Mouse (Mus musculus): Measurements from ENCODE around the gene Mrps6. TPM values are rescaled to one million over a fixed set of nuclear protein-coding genes. Genes with fewer than 3 reads are reported as not detected.

Mrps6 gene
- polyA plus RNA-seq, 1 experiment: 129 TPM

DNA sequence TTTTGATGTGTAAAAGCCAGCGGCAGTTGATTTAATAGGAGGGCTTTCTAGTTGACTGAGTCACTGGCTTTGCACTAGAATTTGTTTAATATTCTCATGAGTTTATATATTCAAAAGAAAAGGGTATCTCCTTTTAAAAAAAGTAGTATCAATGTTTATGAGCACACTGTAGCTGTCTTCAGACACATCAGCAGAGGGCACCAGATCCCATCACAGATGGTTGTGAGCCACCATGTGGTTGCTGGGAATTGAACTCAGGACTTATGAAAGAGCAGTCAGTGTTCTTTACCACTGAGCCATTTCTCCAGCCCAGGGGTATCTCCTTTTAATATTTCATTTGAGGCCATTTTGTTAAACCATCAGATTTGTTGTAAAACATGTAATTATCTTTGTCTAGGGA lies 4.8 kb downstream of the Mrps6 start:
- 82% methylated on average over 1 of the region's 1 CpGs for WGBS
- H3K27ac ChIP-seq (ENCODE audit: insufficient read depth, low read depth, low read length): peak overlapping the region; percentile 51; the same call in 1 of the 2 replicates
- H3K36me3 ChIP-seq (ENCODE audit: control insufficient read depth, insufficient read depth, low read length): peaks cover 7% of the 10 kb centered on the region

GRCm38 (mm10) chr16:92064801-92065200 lies 6.7 kb downstream of the Mrps6 start:
- 75% methylated on average over 2 of the region's 2 CpGs for whole genome bisulfite sequencing
- Histone ChIP-seq H3K36me3 (ENCODE audit: control insufficient read depth, insufficient read depth, low read length) (peaks cover 7% of the 10 kb centered on the region), H3K27me3 (replicated peaks; ENCODE audit: control insufficient read depth, insufficient read depth, low read length) (no peaks in the 10 kb centered on the region)

More for the DNA sequence above, 4.8 kb downstream of the Mrps6 start:
- DNase-seq: no peak
- Histone ChIP-seq H3K4me1 (ENCODE audit: control insufficient read depth, insufficient read depth, low read length) (peaks cover 10% of the 10 kb centered on the region; the same call in 1 of the 2 replicates), H3K4me3 (ENCODE audit: insufficient read depth, low read depth, low read length) (peak overlapping the region; percentile 54), H3K27me3 (replicated peaks; ENCODE audit: control insufficient read depth, insufficient read depth, low read length) (no peaks in the 10 kb centered on the region)
- no peak for TF ChIP-seq POLR2A (IDR thresholded peaks at IDR 0.05; ENCODE audit: low read depth, low read length)
- TF ChIP-seq CTCF (conservative IDR thresholded peaks at IDR 0.05; ENCODE audit: insufficient read depth, insufficient read length, low read depth, low read length): 0 out of 2 replicates have a peak, but pooled peaks have one; percentile 3

DNA sequence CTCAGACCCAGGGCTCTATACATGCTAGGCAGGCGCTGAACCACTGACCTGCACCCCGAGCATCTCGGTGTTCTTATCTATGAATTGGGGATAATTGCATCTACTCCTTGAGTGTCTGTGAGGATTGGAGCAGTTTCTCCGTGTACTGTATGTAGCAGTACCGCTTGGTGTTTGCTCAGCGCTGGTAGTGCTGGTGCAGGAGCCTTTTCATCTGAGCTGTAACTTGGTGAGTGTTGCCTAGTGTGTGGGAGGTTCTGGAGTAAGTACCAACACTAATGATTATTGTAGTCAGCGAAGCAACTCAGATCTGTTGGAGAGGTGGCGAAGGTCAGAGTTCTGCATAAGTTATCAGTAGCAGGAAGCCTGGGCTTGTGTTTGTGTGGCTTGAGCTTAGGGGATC lies 12.3 kb downstream of the Mrps6 start:
- no peak for DNase-seq
- TF ChIP-seq CTCF (conservative IDR thresholded peaks at IDR 0.05; ENCODE audit: insufficient read depth, insufficient read length, low read depth, low read length) (no peak), POLR2A (IDR thresholded peaks at IDR 0.05; ENCODE audit: low read depth, low read length) (no peak)
- peaks cover 7% of the 10 kb centered on the region for H3K36me3 ChIP-seq (ENCODE audit: control insufficient read depth, insufficient read depth, low read length)
- H3K4me3 ChIP-seq (ENCODE audit: insufficient read depth, low read depth, low read length): no peak overlapping the region
- no peaks in the 10 kb centered on the region for H3K27me3 ChIP-seq (replicated peaks; ENCODE audit: control insufficient read depth, insufficient read depth, low read length)
- no peak overlapping the region for H3K27ac ChIP-seq (ENCODE audit: insufficient read depth, low read depth, low read length)
- WGBS: 77% methylated on average over 8 of the region's 8 CpGs
- peaks cover 12% of the 10 kb centered on the region; the same call in 1 of the 2 replicates for H3K4me1 ChIP-seq (ENCODE audit: control insufficient read depth, insufficient read depth, low read length)

More at GRCm38 (mm10) chr16:92064801-92065200, 6.7 kb downstream of the Mrps6 start:
- no peak for DNase-seq
- TF ChIP-seq CTCF (conservative IDR thresholded peaks at IDR 0.05; ENCODE audit: insufficient read depth, insufficient read length, low read depth, low read length): no peak
- TF ChIP-seq POLR2A (IDR thresholded peaks at IDR 0.05; ENCODE audit: low read depth, low read length): no peak
- H3K27ac ChIP-seq (ENCODE audit: insufficient read depth, low read depth, low read length): no peak overlapping the region
- peaks cover 19% of the 10 kb centered on the region; the same call in 1 of the 2 replicates for H3K4me1 ChIP-seq (ENCODE audit: control insufficient read depth, insufficient read depth, low read length)
- peak overlapping the region; percentile 46 for H3K4me3 ChIP-seq (ENCODE audit: insufficient read depth, low read depth, low read length)

DNA sequence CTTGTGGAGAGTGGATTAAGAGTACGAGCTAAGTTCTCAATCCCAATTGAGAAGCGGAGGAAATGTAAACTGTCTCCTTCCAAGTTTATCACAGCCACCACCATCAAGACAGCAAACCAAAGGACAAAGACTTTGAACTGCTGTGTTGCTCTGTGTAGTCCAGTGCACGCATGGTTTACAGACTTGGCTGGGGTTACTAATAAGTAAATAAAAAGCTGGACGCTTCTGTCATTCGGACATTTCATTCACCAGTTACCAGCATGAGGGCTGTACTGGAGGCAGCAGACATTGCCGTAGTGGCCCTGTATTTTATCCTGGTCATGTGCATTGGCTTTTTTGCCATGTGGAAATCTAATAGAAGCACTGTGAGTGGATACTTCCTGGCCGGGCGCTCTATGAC lies 18.7 kb downstream of the Mrps6 start:
- Histone ChIP-seq H3K4me1 (ENCODE audit: control insufficient read depth, insufficient read depth, low read length) (peaks cover 4% of the 10 kb centered on the region; the same call in 1 of the 2 replicates), H3K36me3 (ENCODE audit: control insufficient read depth, insufficient read depth, low read length) (peaks cover 7% of the 10 kb centered on the region), H3K27ac (ENCODE audit: insufficient read depth, low read depth, low read length) (no peak overlapping the region), H3K27me3 (replicated peaks; ENCODE audit: control insufficient read depth, insufficient read depth, low read length) (no peaks in the 10 kb centered on the region), H3K4me3 (ENCODE audit: insufficient read depth, low read depth, low read length) (no peak overlapping the region)
- DNase-seq: peak; percentile 54
- 71% methylated on average over 8 of the region's 8 CpGs for WGBS
- no peak for TF ChIP-seq CTCF (conservative IDR thresholded peaks at IDR 0.05; ENCODE audit: insufficient read depth, insufficient read length, low read depth, low read length)
- no peak for TF ChIP-seq POLR2A (IDR thresholded peaks at IDR 0.05; ENCODE audit: low read depth, low read length)

- no peak for TF ChIP-seq CTCF (conservative IDR thresholded peaks at IDR 0.05; ENCODE audit: insufficient read depth, insufficient read length, low read depth, low read length)
- no peak for TF ChIP-seq POLR2A (IDR thresholded peaks at IDR 0.05; ENCODE audit: low read depth, low read length)
- no peak overlapping the region for H3K4me3 ChIP-seq (ENCODE audit: insufficient read depth, low read depth, low read length)
- no peak overlapping the region for H3K27ac ChIP-seq (ENCODE audit: insufficient read depth, low read depth, low read length)
- no peaks in the 10 kb centered on the region for H3K27me3 ChIP-seq (replicated peaks; ENCODE audit: control insufficient read depth, insufficient read depth, low read length)
- peaks cover 12% of the 10 kb centered on the region for H3K4me1 ChIP-seq (ENCODE audit: control insufficient read depth, insufficient read depth, low read length)
- no peak for DNase-seq
- peaks cover 2% of the 10 kb centered on the region; the same call in 1 of the 2 replicates for H3K36me3 ChIP-seq (ENCODE audit: control insufficient read depth, insufficient read depth, low read length)
- WGBS: 63% methylated on average over 10 of the region's 10 CpGs
Observed at GRCm38 (mm10) chr16:92083771-92084453, 25.8 kb downstream of the Mrps6 start.

GRCm38 (mm10) chr16:92089225-92089624 lies 31.2 kb downstream of the Mrps6 start:
- no peak for DNase-seq
- Histone ChIP-seq H3K27me3 (replicated peaks; ENCODE audit: control insufficient read depth, insufficient read depth, low read length) (no peaks in the 10 kb centered on the region), H3K4me1 (ENCODE audit: control insufficient read depth, insufficient read depth, low read length) (peaks cover 3% of the 10 kb centered on the region; the same call in 1 of the 2 replicates), H3K4me3 (ENCODE audit: insufficient read depth, low read depth, low read length) (no peak overlapping the region), H3K27ac (ENCODE audit: insufficient read depth, low read depth, low read length) (peak overlapping the region; percentile 6; the same call in 1 of the 2 replicates), H3K36me3 (ENCODE audit: control insufficient read depth, insufficient read depth, low read length) (no peaks in the 10 kb centered on the region; the same call in 1 of the 2 replicates)
- TF ChIP-seq CTCF (conservative IDR thresholded peaks at IDR 0.05; ENCODE audit: insufficient read depth, insufficient read length, low read depth, low read length) (no peak), POLR2A (IDR thresholded peaks at IDR 0.05; ENCODE audit: low read depth, low read length) (no peak)
- 42% methylated on average over 3 of the region's 3 CpGs for WGBS

DNA sequence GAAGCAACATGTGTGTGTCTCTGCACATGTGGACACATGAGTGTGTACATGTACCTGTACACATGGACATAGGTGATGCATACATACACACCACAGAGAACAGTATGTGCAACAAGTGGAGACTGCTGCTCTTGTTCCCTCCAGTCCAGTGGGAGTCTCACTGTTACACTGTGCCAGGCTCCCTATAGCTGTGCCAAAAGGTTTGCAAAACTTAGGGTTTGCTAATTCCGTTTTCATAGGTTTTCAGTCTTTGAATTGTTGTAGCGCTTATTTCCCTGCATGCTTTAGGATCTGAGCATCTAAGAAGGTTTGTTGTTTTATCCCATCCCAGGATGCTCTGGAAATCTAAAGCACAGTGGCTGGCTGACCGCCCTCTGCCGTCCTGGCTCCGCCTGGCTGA lies 33.8 kb downstream of the Mrps6 start:
- Histone ChIP-seq H3K27me3 (replicated peaks; ENCODE audit: control insufficient read depth, insufficient read depth, low read length) (no peaks in the 10 kb centered on the region), H3K4me1 (ENCODE audit: control insufficient read depth, insufficient read depth, low read length) (peaks cover 7% of the 10 kb centered on the region; the same call in 1 of the 2 replicates), H3K27ac (ENCODE audit: insufficient read depth, low read depth, low read length) (no peak overlapping the region), H3K36me3 (ENCODE audit: control insufficient read depth, insufficient read depth, low read length) (no peaks in the 10 kb centered on the region; the same call in 1 of the 2 replicates), H3K4me3 (ENCODE audit: insufficient read depth, low read depth, low read length) (no peak overlapping the region)
- WGBS: 64% methylated on average over 5 of the region's 5 CpGs
- DNase-seq: no peak
- no peak for TF ChIP-seq POLR2A (IDR thresholded peaks at IDR 0.05; ENCODE audit: low read depth, low read length)
- no peak for TF ChIP-seq CTCF (conservative IDR thresholded peaks at IDR 0.05; ENCODE audit: insufficient read depth, insufficient read length, low read depth, low read length)
